Mouse (Mus musculus): ENCODE measurements around the gene Tpm3.
A peak's percentile ranks its signal among the peaks of the same experiment; 100 is the strongest.

Gene Tpm3

GRCm38 (mm10) chr3:90072294-90072693 is at the start of gene Tpm3:
TSS of gene Tpm3 (plus strand) at chr3:90072649.
- no peak for DNase-seq (ENCODE audit: low spot score in 2 of 2)

GRCm38 (mm10) chr3:90034653-90035052 is 37.8 kb upstream of the Tpm3 start:
- no peak for DNase-seq (ENCODE audit: low spot score in 2 of 2)

- no peak for DNase-seq (ENCODE audit: low spot score in 2 of 2)
These were observed 36.2 kb upstream of the Tpm3 start for GRCm38 (mm10) chr3:90036263-90036662.

GRCm38 (mm10) chr3:90049691-90050090 is 22.8 kb upstream of the Tpm3 start:
- no peak for DNase-seq (ENCODE audit: low spot score in 2 of 2)

GRCm38 (mm10) chr3:90051441-90052350 is 20.8 kb upstream of the Tpm3 start, which contains the start of gene 4933434E20Rik:
TSS of gene 4933434E20Rik (plus strand) at chr3:90051636.
- peak; percentile 59 to 64 for DNase-seq (ENCODE audit: low spot score in 2 of 2)

GRCm38 (mm10) chr3:90052351-90053241 is 19.9 kb upstream of the Tpm3 start, which contains the start of gene Ubap2l:
TSS of gene Ubap2l (minus strand) at chr3:90052628.
- DNase-seq (ENCODE audit: low spot score in 2 of 2): peak; percentile 94 to 98

GRCm38 (mm10) chr3:90061549-90061948 is 10.9 kb upstream of the Tpm3 start:
- DNase-seq (ENCODE audit: low spot score in 2 of 2): no peak

- DNase-seq (ENCODE audit: low spot score in 2 of 2): no peak
These were observed 9.9 kb upstream of the Tpm3 start for GRCm38 (mm10) chr3:90062539-90062938.

- DNase-seq (ENCODE audit: low spot score in 2 of 2): no peak
These were observed 8.1 kb upstream of the Tpm3 start for GRCm38 (mm10) chr3:90064383-90064782.

GRCm38 (mm10) chr3:90065553-90065952 is 6.9 kb upstream of the Tpm3 start:
- DNase-seq (ENCODE audit: low spot score in 2 of 2): no peak

- no peak for DNase-seq (ENCODE audit: low spot score in 2 of 2)
These were observed 4.6 kb upstream of the Tpm3 start for GRCm38 (mm10) chr3:90067851-90068250.

- DNase-seq (ENCODE audit: low spot score in 2 of 2): no peak
These were observed 2.8 kb upstream of the Tpm3 start for GRCm38 (mm10) chr3:90069688-90070087.

- peak; percentile 66 to 74 for DNase-seq (ENCODE audit: low spot score in 2 of 2)
These were observed 4.7 kb downstream of the Tpm3 start for GRCm38 (mm10) chr3:90076921-90077716.

- DNase-seq (ENCODE audit: low spot score in 2 of 2): no peak
These were observed 5.8 kb downstream of the Tpm3 start for GRCm38 (mm10) chr3:90078224-90078623.

GRCm38 (mm10) chr3:90079133-90079762 is 6.8 kb downstream of the Tpm3 start:
- DNase-seq (ENCODE audit: low spot score in 2 of 2): peak; percentile 96 to 97

- peak; percentile 91 to 92 for DNase-seq (ENCODE audit: low spot score in 2 of 2)
These were observed 7.5 kb downstream of the Tpm3 start for GRCm38 (mm10) chr3:90079763-90080497.

- DNase-seq (ENCODE audit: low spot score in 2 of 2): no peak
These were observed 8.0 kb downstream of the Tpm3 start for GRCm38 (mm10) chr3:90080498-90080863.

- DNase-seq (ENCODE audit: low spot score in 2 of 2): peak; percentile 44 to 59
These were observed 9.2 kb downstream of the Tpm3 start for GRCm38 (mm10) chr3:90081365-90082240.

- peak in 1 of 2 experiments; percentile 30 for DNase-seq (ENCODE audit: low spot score in 2 of 2)
These were observed 10.6 kb downstream of the Tpm3 start for GRCm38 (mm10) chr3:90083034-90083433.

Data from spleen, postnatal 36 days (tissue).